Mouse (Mus musculus): ENCODE measurements around the gene Eif4g3. TPM values are rescaled to one million over a fixed set of nuclear protein-coding genes. Genes with fewer than 3 reads are reported as not detected.
A peak's percentile ranks its signal among the peaks of the same experiment; 100 is the strongest.
"Not testable (repeated sequence)": the region's sequence is repeated elsewhere in the genome, so short reads cannot be mapped to it uniquely, and the experiment has no call there.

Gene Eif4g3
- total and polyA plus RNA-seq, 2 experiments from 2014 or later: 36.5 to 55.9 TPM

- Histone ChIP-seq H3K36me3 (ENCODE audit: insufficient read depth, low read length) (peaks cover 19% of the 10 kb centered on the region; the same call in 1 of the 2 replicates), H3K4me1 (ENCODE audit: insufficient read depth, low read length) (0 out of 2 replicates have a peak, but pooled peaks cover 2% of the 10 kb centered on the region), H3K4me2 (ENCODE audit: low read depth, low read length) (no peak overlapping the region), H3K9me3 (ENCODE audit: low read length) (0 out of 2 replicates have a peak, but pooled peaks cover 1% of the 10 kb centered on the region), H3K9ac (replicated peaks; ENCODE audit: low read length) (no peak overlapping the region), H3K27me3 (ENCODE audit: insufficient read depth, low read length) (no peaks in the 10 kb centered on the region), H3K4me3 (ENCODE audit: low read length) (no peak overlapping the region), H3K27ac (no peak overlapping the region)
- DNase-seq (ENCODE audit: low spot score): no peak
- ATAC-seq: no peak
- TF ChIP-seq CTCF (IDR thresholded peaks at IDR 0.05; ENCODE audit: low read depth): no peak
- WGBS: 93% methylated on average over 11 of the region's 11 CpGs
Observed at GRCm38 (mm10) chr4:137964585-137964930, 28.3 kb upstream of the Eif4g3 start.

GRCm38 (mm10) chr4:137968203-137968602 is 24.6 kb upstream of the Eif4g3 start:
- WGBS: 14% methylated on average over 9 of the region's 9 CpGs
- no peak overlapping the region for H3K4me2 ChIP-seq (ENCODE audit: low read depth, low read length)
- H3K4me3 ChIP-seq (ENCODE audit: low read length): no peak overlapping the region
- no peak overlapping the region for H3K27ac ChIP-seq
- no peaks in the 10 kb centered on the region for H3K4me1 ChIP-seq (ENCODE audit: insufficient read depth, low read length)
- no peaks in the 10 kb centered on the region for H3K27me3 ChIP-seq (ENCODE audit: insufficient read depth, low read length)
- H3K36me3 ChIP-seq (ENCODE audit: insufficient read depth, low read length): no peaks in the 10 kb centered on the region
- TF ChIP-seq CTCF (IDR thresholded peaks at IDR 0.05; ENCODE audit: low read depth): peak; percentile 99
- DNase-seq (ENCODE audit: low spot score) (peak; percentile 92), ATAC-seq (peak; percentile 37)
- no peaks in the 10 kb centered on the region for H3K9me3 ChIP-seq (ENCODE audit: low read length)
- no peak overlapping the region for H3K9ac ChIP-seq (replicated peaks; ENCODE audit: low read length)

DNA sequence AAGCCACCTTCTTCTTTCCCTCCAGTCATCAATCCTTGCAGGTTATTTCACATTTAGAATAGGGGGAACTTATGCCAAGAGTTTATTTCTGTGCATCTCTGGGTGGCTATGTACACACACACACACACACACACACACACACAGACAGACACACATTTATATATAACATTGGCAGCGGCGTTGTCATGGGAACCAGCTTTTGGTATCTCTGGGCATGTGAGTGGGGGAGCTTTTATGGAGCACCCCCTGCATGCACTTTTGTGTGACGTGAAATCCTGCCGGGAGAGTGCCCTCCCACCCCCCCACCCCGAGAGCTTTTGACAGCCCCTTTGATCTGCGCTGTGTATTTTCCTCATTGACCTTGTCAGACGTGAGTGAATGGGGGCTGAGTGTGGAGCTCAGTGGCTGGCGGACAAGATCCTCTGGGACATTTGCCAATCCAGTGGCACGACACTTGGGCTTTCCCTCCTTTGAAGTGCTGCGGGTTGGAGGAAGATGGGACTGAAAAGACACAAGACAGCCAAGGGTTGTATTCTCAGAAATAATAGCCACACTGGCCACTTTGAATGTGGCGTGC is 22.1 kb upstream of the Eif4g3 start:
- no CpG with 5 or more reads among the region's 11 CpGs for WGBS
- H3K36me3 ChIP-seq (ENCODE audit: insufficient read depth, low read length); H3K4me2 ChIP-seq (ENCODE audit: low read depth, low read length); H3K4me1 ChIP-seq (ENCODE audit: insufficient read depth, low read length); H3K27me3 ChIP-seq (ENCODE audit: insufficient read depth, low read length); H3K9me3 ChIP-seq (ENCODE audit: low read length); H3K4me3 ChIP-seq (ENCODE audit: low read length); H3K27ac ChIP-seq; DNase-seq (ENCODE audit: low spot score); H3K9ac ChIP-seq (replicated peaks; ENCODE audit: low read length): not testable (repeated sequence)
- ATAC-seq: peak; percentile 54

DNA sequence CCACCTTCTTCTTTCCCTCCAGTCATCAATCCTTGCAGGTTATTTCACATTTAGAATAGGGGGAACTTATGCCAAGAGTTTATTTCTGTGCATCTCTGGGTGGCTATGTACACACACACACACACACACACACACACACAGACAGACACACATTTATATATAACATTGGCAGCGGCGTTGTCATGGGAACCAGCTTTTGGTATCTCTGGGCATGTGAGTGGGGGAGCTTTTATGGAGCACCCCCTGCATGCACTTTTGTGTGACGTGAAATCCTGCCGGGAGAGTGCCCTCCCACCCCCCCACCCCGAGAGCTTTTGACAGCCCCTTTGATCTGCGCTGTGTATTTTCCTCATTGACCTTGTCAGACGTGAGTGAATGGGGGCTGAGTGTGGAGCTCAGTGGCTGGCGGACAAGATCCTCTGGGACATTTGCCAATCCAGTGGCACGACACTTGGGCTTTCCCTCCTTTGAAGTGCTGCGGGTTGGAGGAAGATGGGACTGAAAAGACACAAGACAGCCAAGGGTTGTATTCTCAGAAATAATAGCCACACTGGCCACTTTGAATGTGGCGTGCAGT is 17.9 kb upstream of the Eif4g3 start:
- H3K4me2 ChIP-seq (ENCODE audit: low read depth, low read length); DNase-seq (ENCODE audit: low spot score); H3K36me3 ChIP-seq (ENCODE audit: insufficient read depth, low read length); H3K4me1 ChIP-seq (ENCODE audit: insufficient read depth, low read length); H3K4me3 ChIP-seq (ENCODE audit: low read length); H3K9ac ChIP-seq (replicated peaks; ENCODE audit: low read length); H3K27ac ChIP-seq; H3K27me3 ChIP-seq (ENCODE audit: insufficient read depth, low read length); H3K9me3 ChIP-seq (ENCODE audit: low read length): not testable (repeated sequence)
- WGBS: no CpG with 5 or more reads among the region's 11 CpGs
- ATAC-seq: peak; percentile 71

- WGBS: no CpG with 5 or more reads among the region's 11 CpGs
Observed at GRCm38 (mm10) chr4:137979066-137979644, 13.7 kb upstream of the Eif4g3 start.

DNA sequence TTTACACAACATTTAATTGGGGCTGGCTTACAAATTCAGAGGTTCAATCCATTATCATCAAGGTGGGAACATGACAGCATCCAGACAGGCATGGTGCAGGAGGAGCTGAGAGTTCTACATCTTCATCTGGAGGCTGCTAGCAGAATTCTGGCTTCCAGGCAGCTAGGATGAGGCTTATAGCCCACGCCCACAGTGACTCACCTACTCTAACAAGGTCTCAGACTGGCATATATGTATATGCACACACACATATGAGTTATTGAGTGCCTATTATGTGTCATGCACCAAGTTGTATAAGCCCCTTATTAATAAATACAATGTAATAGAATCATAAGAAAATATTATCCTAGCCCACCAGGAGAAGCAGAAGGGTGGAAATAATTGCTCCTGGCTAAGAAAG is 10.0 kb upstream of the Eif4g3 start:
- no peak overlapping the region for H3K4me2 ChIP-seq (ENCODE audit: low read depth, low read length)
- no peaks in the 10 kb centered on the region for H3K27me3 ChIP-seq (ENCODE audit: insufficient read depth, low read length)
- H3K27ac ChIP-seq: no peak overlapping the region
- ATAC-seq: no peak
- H3K9ac ChIP-seq (replicated peaks; ENCODE audit: low read length): no peak overlapping the region
- H3K9me3 ChIP-seq (ENCODE audit: low read length): no peaks in the 10 kb centered on the region
- no peaks in the 10 kb centered on the region for H3K36me3 ChIP-seq (ENCODE audit: insufficient read depth, low read length)
- DNase-seq (ENCODE audit: low spot score): no peak
- H3K4me3 ChIP-seq (ENCODE audit: low read length): no peak overlapping the region
- TF ChIP-seq CTCF (IDR thresholded peaks at IDR 0.05; ENCODE audit: low read depth): no peak
- WGBS: 78% methylated on average over 1 of the region's 1 CpGs
- H3K4me1 ChIP-seq (ENCODE audit: insufficient read depth, low read length): no peaks in the 10 kb centered on the region

More at GRCm38 (mm10) chr4:137979066-137979644, 13.7 kb upstream of the Eif4g3 start:
- peak; percentile 64 for ATAC-seq
- H3K9ac ChIP-seq (replicated peaks; ENCODE audit: low read length); H3K27me3 ChIP-seq (ENCODE audit: insufficient read depth, low read length); H3K27ac ChIP-seq; H3K4me1 ChIP-seq (ENCODE audit: insufficient read depth, low read length); H3K4me3 ChIP-seq (ENCODE audit: low read length); H3K9me3 ChIP-seq (ENCODE audit: low read length); DNase-seq (ENCODE audit: low spot score); H3K4me2 ChIP-seq (ENCODE audit: low read depth, low read length); H3K36me3 ChIP-seq (ENCODE audit: insufficient read depth, low read length): not testable (repeated sequence)

DNA sequence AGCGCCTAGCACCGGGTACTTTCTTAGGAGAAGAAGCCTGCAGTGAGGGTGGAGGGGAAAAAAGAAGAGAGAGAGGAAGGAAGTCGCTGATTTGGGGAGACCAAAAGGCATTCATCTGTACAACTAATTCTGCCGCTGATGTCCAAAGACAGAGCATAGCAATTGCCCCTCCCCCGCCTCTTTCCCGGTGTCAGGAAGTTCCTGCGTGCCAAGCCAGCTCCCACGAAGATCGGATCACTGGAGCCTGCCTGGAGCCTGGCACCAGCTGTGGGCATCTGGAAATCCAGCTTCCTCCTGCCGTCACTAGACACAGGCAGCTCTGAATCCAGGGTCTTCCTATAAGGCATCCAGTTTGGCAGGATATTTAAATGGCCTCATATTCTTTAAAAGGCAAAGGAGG is 8.6 kb upstream of the Eif4g3 start:
- Histone ChIP-seq H3K36me3 (ENCODE audit: insufficient read depth, low read length) (no peaks in the 10 kb centered on the region), H3K27me3 (ENCODE audit: insufficient read depth, low read length) (no peaks in the 10 kb centered on the region), H3K27ac (no peak overlapping the region), H3K4me2 (ENCODE audit: low read depth, low read length) (no peak overlapping the region), H3K4me3 (ENCODE audit: low read length) (no peak overlapping the region), H3K9ac (replicated peaks; ENCODE audit: low read length) (no peak overlapping the region), H3K9me3 (ENCODE audit: low read length) (no peaks in the 10 kb centered on the region), H3K4me1 (ENCODE audit: insufficient read depth, low read length) (no peaks in the 10 kb centered on the region)
- 0 out of 2 replicates have a peak, but pooled peaks have one; percentile 21 for ATAC-seq
- 22% methylated on average over 10 of the region's 10 CpGs for WGBS
- no peak for TF ChIP-seq CTCF (IDR thresholded peaks at IDR 0.05; ENCODE audit: low read depth)
- DNase-seq (ENCODE audit: low spot score): peak; percentile 22

Measured in hindbrain, postnatal 0 days (tissue).